Mouse (Mus musculus) gonadal fat pad, adult 2 months (tissue): ENCODE measurements at regions not wholly inside any gene's neighbourhood (a gene's known extent, or its start where the extent isn't known, plus 50 kb on each side); places are given as distances from the start of the nearest gene placed in this dataset.

Experiments
- DNase-seq: peaks from one replicate; pipeline ENCODE4 v3.0.0-alpha.2; 2012; ENCODE audit warnings: low read depth

- DNase-seq, result no peak
Observed at GRCm38 (mm10) chr8:97052436-97052835, 1164.1 kb upstream of the Got2 start.

GRCm38 (mm10) chr8:97039778-97040177 is 1151.4 kb upstream of the Got2 start:
- DNase-seq, result no peak

- DNase-seq, result no peak
Observed at GRCm38 (mm10) chr8:97038854-97039253, 1150.5 kb upstream of the Got2 start.

GRCm38 (mm10) chr8:97032188-97032587 is 1143.8 kb upstream of the Got2 start:
- DNase-seq, result no peak

- peak; percentile 10 for DNase-seq
Observed at GRCm38 (mm10) chr8:97015571-97015970, 1127.2 kb upstream of the Got2 start.

GRCm38 (mm10) chr8:97004131-97004530 is 1115.8 kb upstream of the Got2 start:
- no peak for DNase-seq

GRCm38 (mm10) chr8:96983103-96983502 is 1094.8 kb upstream of the Got2 start:
- DNase-seq, result no peak
